Mouse (Mus musculus) spleen, embryonic (tissue): ENCODE results near the gene Agk.

Experiments
- CTCF ChIA-PET: fragments of 350-600 bp; sonication (Branson Sonifier 250); formaldehyde crosslinking; loops from one replicate; lab custom pipeline; 2022; lab: Charles Lee

Gene Agk

DNA sequence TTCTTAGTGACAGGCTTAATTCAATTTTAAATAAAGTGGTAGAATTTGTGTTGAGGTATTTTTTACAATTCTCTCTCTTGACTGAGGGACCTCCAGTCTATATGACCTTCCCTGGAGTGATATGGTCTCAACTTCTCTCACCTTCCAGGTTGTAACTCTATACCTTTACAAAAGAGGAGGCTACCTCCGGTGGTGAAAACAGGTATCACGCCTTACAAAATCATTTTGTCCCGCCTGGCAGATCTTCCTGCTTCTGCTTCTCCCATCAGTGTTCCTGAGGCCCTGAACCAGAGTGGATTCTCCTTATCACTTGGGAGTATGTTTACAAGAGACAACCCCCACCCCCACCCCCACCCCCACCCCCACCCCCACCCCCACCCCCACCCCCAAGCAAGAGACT lies 116.8 kb downstream of the Agk start:
- CTCF ChIA-PET, result no interaction called here

DNA sequence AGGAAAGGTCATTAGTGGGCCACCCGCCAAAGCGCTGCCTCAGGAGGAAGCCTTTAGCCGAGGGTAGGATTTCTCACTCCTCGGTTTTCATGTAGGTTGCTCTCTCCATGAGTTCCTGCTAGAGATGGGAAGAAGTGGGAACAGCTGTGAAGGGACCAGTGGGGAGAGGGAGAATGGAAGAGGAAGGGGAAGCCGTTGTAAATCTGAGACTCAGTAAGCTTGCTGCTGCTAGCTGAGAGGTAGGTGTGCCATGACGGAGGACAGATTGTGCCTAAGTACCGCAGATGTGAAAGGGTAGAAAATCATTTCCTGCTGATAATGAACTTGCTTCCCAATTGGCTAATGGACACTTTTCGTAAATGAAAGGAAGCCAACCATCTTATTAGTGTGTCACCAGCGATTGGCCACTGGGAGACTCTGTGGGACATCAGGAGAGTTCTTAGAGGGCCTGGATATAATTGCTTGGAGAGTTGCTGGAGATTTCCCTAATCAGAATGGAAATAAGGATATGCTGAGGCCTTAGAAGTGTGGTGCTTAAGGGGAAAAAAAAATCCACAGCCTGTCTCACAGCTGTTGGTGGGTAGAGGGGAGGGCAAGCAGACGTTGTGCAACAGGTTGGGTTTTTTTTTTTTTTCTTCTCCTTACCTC lies 118.4 kb downstream of the Agk start:
- CTCF ChIA-PET, result no interaction called here
